Mouse (Mus musculus): ENCODE data around the gene Pgap3. TPM values are rescaled to one million over a fixed set of nuclear protein-coding genes. Genes with fewer than 3 reads are reported as not detected.

The Pgap3 gene
- 1 to 10 TPM; 1.9 to 2.1 TPM for total RNA-seq (2021)
- long read RNA-seq, experiment 1: 0 reads
- long read RNA-seq, experiment 2, partial matches to known transcripts: 1 of 2 reads
- long read RNA-seq, experiment 2, other reads (novel, unspliced or antisense): 0 of 2 reads

- DNase-seq: peak; percentile 88
These were observed at the start of gene Pgap3 for GRCm38 (mm10) chr11:98400161-98400726. Pgap3 (minus strand) TSS chr11:98400490.

GRCm38 (mm10) chr11:98449419-98449818 lies 49.1 kb upstream of the Pgap3 start:
- no peak for DNase-seq

DNA sequence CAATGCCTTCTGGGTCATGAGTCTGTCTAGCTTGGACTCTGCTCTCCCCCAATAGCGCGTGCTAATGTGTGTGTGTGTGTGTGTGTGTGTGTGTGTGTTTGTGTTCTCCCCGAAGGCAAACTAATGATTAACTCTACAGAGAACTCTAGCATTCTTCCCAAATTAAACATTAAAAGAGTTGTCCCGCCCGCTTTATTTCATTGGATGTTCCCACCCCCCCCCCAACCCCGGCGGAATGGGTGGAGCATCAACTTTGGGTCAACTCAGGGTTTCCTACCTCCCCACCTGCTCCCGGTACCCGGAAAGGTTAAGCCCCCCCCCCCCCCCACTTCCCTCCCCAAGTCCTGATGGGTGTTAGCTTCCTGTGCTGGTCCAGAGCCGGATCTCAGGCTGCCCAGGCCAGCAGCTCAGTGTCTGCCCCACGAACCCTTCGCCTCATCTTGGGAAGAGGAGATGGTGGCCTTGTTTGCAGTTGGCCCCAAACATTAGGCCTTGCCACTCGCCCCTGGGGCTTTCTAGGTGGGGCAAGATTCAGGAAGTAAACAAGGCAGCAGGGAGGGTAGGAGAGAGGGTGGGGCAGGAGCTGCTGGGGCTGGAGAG lies 48.0 kb upstream of the Pgap3 start:
- DNase-seq: no peak

DNA sequence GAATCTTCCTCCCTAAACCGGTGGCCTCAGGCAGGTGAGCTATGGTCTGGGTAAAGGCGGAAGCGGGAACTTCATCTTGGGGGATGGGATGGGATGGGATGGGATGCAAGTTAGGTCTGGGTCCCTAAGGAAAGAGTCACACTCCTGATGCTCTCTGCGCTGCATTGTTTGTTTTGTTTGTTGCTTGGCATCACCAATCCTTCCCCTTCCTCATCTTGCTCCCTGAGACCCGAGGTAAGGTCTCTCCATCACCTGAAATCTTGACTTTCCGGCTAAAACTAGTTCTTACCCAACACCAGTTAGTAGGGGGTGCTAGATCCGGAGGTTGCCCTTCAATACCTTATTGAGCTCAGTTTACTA lies 47.2 kb upstream of the Pgap3 start:
- DNase-seq: no peak

DNA sequence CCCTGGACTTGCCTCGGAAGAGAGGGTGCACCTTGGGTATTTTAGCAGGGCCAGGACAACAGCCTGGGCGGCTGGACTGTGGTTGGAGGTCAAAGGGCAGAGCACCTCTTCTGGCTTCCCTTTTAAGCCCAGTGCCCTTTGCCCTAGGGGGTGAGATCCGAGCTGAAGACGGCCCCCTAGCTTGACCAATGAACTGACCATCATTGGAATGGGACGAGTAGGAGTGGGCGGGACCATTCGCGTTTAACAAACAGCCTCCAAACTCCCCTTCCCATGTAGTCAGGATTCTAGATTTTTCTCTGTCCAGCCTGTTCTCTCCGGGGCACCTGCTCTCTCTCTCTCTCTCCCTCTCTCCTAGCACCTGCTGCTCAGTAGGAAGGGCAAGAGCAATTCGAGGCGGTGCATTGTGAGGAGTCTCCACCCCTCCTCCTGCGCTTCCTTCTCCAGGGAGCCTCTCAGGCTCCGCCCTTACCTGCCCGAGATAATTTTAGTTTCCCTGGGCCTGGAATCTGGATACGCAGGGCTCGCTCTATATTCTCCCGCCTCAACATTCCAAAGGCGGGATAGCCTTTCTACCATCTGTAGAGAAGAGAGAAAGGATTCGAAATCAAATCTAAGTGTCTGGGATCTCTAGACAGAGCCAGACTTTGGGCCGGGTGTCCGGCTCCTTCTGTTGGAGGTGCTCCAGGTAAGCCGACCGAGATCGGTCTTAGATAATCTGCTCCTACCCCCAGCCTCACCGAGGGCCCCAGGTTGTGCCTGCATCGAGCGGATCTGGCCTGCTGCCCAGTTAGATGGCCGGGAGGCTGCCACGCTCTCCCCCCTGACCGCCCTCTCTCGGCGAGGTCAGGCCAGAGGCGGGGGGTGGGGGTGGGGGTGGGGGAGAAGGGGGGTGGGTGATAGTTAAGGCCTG lies 46.5 kb upstream of the Pgap3 start:
- DNase-seq: no peak

GRCm38 (mm10) chr11:98446213-98446561 lies 45.9 kb upstream of the Pgap3 start, which contains the start of gene Grb7:
Grb7 (plus strand) TSS chr11:98446394.
- DNase-seq: no peak

DNA sequence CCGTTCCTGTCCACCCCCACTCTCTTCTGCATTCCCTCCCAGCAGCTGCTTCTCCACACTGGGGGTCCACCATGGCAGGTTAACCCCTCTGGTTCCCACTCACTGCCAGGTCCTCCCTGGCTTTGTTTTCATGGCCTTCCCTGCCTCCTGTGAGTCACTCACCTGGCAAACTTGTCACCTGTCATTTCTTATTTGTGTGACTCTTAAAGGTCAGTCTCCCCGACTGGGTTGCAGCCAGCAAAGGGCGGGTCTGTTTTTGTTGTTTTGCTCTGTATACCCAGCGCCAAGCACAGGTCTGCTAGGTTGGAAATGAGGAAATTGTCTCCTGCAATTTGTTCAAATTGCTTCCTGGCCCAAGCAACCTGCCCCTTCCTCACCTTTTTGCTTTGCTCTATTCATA lies 45.4 kb upstream of the Pgap3 start:
- DNase-seq: no peak

GRCm38 (mm10) chr11:98445238-98445637 lies 44.9 kb upstream of the Pgap3 start:
- no peak for DNase-seq

DNA sequence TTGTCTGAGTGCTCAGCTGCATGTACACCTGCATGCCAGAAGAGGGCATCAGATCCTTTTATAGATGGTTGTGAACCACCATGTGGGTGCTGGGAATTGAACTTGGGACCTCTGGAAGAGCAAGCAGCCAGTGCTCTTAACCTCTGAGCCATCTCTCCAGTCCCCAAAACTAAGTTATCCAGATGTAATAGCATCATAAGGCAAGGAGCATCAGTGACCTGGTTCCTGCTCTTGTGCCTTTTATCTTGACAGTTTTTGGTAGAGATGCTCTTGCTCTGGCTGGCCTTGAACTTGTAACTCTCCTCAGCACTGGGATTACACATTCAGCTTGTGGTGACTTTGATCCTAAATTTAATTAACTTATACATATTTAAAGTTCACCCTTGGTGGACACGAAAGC lies 43.4 kb upstream of the Pgap3 start:
- DNase-seq: no peak

DNA sequence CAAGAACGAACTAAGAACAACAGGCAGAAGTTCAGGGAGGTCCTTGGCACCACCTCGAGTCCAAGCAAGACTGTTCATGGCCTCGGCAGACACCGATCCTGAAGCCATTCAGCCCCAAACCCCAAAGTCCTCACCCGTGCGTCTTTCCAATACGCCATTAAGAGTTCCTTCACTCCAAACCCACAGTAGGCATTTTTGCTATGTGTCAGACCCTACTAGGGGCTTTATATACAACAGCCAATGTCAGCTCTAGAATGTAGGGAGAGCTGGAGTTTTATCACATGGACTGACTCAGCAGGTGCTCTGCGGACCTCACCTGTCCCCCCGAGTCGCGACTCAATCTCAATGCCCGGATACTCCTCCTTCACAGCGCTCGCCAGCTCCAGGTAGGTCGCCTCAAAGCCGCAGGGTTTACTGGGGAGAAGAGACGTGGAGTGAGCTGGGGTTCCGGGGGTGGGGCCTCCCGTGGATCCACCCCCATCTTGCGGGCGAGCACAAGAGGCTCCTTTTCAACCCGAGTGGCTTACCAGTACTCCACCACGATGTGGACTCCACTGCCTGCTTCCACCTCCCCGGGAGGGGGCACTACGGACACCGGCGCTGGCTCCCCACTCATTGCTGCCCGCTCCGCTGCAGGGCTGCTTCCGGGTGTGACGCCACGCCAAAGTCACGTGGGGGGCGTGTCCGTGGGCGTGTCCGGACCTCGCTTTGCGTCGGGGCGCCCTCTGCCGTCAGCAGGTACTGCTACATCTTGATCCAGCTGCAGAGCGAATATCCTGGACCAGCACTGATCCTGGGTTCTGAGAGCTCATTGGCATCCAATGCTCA lies 38.3 kb upstream of the Pgap3 start, which contains the start of gene Mien1:
TSS of gene Mien1 (minus strand) at position 661 of the 828 bp plus-strand sequence.
- peak; percentile 88 for DNase-seq

DNA sequence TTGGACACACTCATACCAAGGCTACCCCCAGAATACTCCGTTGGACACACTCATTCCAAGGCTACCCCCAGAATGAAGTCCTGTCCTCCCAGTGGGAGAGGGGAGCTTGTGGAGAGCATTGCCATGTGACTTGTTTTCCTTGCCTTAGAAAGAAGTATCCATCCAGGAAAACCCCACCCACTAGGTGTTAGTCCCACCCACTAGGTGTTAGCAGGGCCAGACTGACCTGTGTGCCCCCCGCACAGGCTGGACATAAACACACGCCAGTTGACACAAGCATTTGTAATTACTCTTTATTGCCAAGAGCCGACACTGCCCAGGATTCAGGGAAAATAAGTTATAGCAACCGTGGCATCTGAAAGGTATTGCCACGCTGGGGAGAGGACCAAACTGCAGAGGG lies 37.2 kb upstream of the Pgap3 start:
- DNase-seq: no peak

GRCm38 (mm10) chr11:98435723-98436122 lies 35.4 kb upstream of the Pgap3 start:
- no peak for DNase-seq

- DNase-seq: no peak
These were observed 31.6 kb upstream of the Pgap3 start for GRCm38 (mm10) chr11:98431743-98432502.

DNA sequence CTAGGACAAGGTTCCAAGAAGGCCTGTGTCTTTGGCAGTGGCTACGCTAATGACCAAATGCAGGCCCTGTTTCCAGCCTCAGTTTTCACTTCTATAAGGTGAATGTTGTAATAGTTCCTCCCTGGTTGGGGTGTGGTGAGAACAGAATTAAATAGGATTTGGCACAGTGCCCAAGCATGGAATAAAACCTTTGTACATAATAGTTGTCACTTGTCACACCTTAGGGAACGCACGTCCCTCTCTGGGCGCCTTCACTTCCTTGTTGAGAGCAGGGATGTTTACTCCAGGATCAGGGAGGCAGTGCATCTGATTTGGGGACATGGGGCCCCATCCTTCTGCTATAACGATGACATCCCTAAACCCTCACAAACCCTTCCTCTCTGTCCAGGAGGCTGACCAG lies 28.1 kb upstream of the Pgap3 start:
- no peak for DNase-seq

DNA sequence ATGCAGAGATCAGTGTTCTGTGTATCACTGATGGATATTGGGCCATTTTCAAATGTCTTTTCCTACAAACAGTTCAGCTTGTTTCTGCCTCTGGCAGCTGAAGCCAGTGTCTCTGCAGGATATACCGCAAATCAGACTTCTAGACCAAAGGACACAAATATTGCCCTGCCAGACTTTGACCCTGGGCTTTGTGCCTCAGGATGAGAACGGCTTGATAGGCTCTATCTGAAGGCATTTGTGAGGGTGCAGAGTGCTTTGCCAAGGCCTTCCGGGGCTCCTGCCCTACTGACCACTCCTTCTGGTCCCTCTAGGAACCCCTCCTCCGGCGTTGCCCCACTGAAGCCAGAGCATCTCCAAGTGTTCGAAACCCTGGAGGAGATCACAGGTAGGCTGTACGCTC lies 26.3 kb upstream of the Pgap3 start:
- DNase-seq: no peak

DNA sequence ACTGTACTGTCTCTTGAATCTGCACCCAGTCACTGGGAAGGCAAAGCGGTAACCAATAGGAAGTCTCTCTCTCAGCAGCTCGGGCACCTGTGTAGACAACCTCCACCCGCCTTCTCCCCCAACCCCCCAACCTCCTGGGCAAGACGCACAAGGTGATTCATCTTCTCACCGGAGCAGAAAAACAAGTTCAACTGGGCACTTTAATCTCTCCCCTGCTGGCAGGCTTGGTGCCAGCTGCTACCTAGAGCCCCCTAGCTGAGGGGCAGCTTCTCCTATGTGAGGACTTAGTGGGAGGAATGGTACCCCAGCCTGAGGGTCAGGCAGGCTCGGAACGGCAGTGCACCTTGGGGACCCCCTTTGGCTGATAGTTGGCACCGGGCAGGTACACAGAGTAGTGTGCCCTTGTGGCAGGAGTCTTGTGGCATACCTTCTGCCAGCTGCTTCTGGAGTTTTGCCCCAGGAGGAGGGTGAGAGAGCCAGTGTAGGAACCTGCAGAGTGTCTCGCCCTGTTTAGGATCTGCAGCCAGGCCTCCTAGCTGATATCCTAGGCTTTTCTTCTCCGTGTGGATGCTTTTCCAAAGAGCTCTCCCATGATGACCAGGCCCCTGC lies 18.8 kb upstream of the Pgap3 start:
- DNase-seq: no peak

DNA sequence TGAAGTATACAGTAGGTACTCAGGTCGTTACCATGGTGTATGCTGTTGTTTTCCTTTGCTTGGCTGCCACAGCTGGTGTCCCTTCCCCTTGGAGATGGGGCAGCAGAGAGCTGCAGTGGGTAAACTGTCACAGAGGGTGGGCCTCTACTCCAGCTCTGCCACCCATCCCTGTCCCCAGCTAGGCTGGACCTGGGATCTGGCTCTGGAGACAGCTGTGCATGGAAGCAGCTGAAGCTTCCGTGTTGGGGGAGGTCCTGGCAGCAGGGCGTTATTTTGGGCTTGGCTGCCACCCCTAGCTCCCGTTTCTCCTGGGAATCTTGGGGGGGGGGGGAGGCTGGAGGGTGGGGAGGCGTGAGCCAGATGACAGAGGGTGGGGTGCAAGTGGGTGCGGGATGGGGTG lies 18.0 kb upstream of the Pgap3 start:
- no peak for DNase-seq

- DNase-seq: no peak
These were observed 16.8 kb upstream of the Pgap3 start for GRCm38 (mm10) chr11:98417074-98417473.

GRCm38 (mm10) chr11:98414162-98414561 lies 13.9 kb upstream of the Pgap3 start:
- no peak for DNase-seq

- DNase-seq: no peak
These were observed 13.4 kb upstream of the Pgap3 start for GRCm38 (mm10) chr11:98413731-98414130.

DNA sequence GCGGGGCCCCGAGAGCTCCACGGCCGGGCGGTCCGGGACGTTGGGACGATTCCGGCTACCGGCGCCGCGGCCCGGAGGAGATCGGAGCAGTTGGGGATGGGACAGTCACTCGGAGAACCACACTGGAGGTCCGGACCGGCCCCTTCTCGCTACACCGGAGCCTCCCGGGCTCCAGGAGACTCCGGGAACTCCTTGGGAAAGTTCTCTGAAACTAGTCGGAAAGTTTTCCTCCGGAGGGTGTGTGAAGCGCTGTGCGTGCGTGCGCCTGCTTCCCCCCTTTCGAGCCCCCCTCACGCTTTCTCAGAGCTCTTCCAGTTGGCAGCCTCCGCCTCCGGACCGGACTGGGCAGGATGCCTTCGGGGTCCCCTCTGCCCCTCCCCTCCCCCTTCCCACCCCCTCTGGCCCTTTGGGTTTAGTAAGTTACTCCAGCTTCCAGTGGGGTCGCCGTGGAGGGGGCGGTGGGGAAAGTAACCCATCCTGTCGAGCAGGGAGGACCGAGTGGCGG lies 12.6 kb upstream of the Pgap3 start:
- no peak for DNase-seq
